Comparison of ENCODE assay signal across 13 mouse cellular contexts in the genomic region with DNA sequence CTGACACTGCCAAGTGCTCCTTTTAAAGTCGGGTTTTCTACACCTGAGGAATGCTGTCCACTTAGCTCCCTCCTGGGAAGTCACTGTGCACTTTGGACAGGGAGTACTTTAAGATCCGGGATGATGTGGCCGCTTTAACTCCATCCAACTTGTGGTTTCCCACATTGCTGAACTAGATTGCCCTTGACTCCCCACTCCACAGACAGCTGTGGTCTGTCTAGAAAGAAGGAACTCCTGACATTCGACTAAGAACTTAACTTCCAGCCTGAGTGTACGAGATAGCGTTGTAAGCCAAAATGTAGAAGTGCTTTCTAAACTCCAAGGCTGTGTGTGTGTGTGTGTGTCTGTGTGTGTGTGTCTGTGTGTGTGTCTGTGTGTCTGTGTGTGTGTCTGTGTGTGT. TPM values are rescaled to one million over a fixed set of nuclear protein-coding genes. Genes with fewer than 3 reads are reported as not detected.
DNase-seq lines count a peak whose midpoint lies in the region; ATAC-seq and TF ChIP-seq lines count a peak whose summit lies in the region.
"Had no signal": no experiment of that assay in that cellular context is flagged by ENCODE, and none has a peak within 500 bp of the region (broad histone marks: within the 10 kb centered on the region; RNA-seq: fewer than 3 reads in every experiment).

No protein-coding gene starts in this region.

- H3K27me3 ChIP-seq in testis, adult 2 months (ENCODE audit: control insufficient read depth, insufficient read depth, low read length) = no peaks in the 10 kb centered on the region
- H3K27me3 ChIP-seq in stomach, embryonic 16.5 days (ENCODE audit: control insufficient read depth, insufficient read depth, low read length) = no peaks in the 10 kb centered on the region
- H3K27me3 ChIP-seq: neural tube, embryonic 12.5 days had no signal

- peak overlapping the region; percentile 87 for H3K4me3 ChIP-seq in testis, adult 2 months (ENCODE audit: control insufficient read depth, low read depth, low read length)
- no peak overlapping the region for H3K4me3 ChIP-seq in stomach, embryonic 16.5 days (replicated peaks; ENCODE audit: low read length)
- H3K4me3 ChIP-seq: forebrain, embryonic 13.5 days; neural tube, embryonic 12.5 days had no signal

- peak; percentile 76 for ATAC-seq in stomach, embryonic 16.5 days (ENCODE audit: insufficient read depth, low FRiP score)
- ATAC-seq: forebrain, embryonic 13.5 days had no signal

- TF ChIP-seq POLR2A in testis, adult 2 months (IDR thresholded peaks at IDR 0.05; ENCODE audit: control insufficient read depth, low read depth, low read length) = no peak

- no peaks in the 10 kb centered on the region for H3K36me3 ChIP-seq in testis, adult 2 months (ENCODE audit: control insufficient read depth, insufficient read depth, low read length)
- no peaks in the 10 kb centered on the region for H3K36me3 ChIP-seq in stomach, embryonic 16.5 days (ENCODE audit: control insufficient read depth, insufficient read depth, low read length)
- H3K36me3 ChIP-seq: neural tube, embryonic 12.5 days had no signal

- WGBS in stomach, embryonic 16.5 days = 31% methylated on average over 6 of the region's 6 CpGs

- H3K4me1 ChIP-seq in testis, adult 2 months (ENCODE audit: control insufficient read depth, insufficient read depth, low read length) = no peaks in the 10 kb centered on the region
- H3K4me1 ChIP-seq in stomach, embryonic 16.5 days (ENCODE audit: control insufficient read depth, insufficient read depth, low read length) = peaks cover 9% of the 10 kb centered on the region

- peak overlapping the region; percentile 11; the same call in 1 of the 2 replicates for H3K4me2 ChIP-seq in stomach, embryonic 16.5 days (ENCODE audit: low read depth, low read length)
- H3K4me2 ChIP-seq: forebrain, embryonic 13.5 days; liver, embryonic 11.5 days; neural tube, embryonic 12.5 days had no signal

- no peak overlapping the region for H3K9ac ChIP-seq in stomach, embryonic 16.5 days (ENCODE audit: low read length)
- H3K9ac ChIP-seq: forebrain, embryonic 13.5 days; neural tube, embryonic 12.5 days had no signal

- no peak overlapping the region for H3K27ac ChIP-seq in testis, adult 2 months (ENCODE audit: control insufficient read depth, insufficient read depth, low read depth, low read length)
- H3K27ac ChIP-seq in stomach, embryonic 16.5 days (ENCODE audit: low read length) = peak overlapping the region; percentile 52
- H3K27ac ChIP-seq: forebrain, embryonic 13.5 days; neural tube, embryonic 12.5 days had no signal

- TF ChIP-seq CTCF in testis, adult 2 months (IDR thresholded peaks at IDR 0.05; ENCODE audit: control insufficient read depth, insufficient read depth, insufficient replicate concordance, low read depth, low read length) = no peak

- no peaks in the 10 kb centered on the region for H3K9me3 ChIP-seq in stomach, embryonic 16.5 days (replicated peaks; ENCODE audit: control insufficient read depth, low read length)
- H3K9me3 ChIP-seq: forebrain, embryonic 13.5 days; neural tube, embryonic 12.5 days had no signal

- no peak for DNase-seq in testis, postnatal 10 days (ENCODE audit: low spot score)
- DNase-seq in heart, postnatal 4 days = peak; percentile 16
- DNase-seq in kidney, postnatal 14 days = peak; percentile 59
- DNase-seq in ovary, postnatal 36 days (ENCODE audit: low spot score) = no peak
- no peak for DNase-seq in layer of hippocampus, adult 9-11 months
- DNase-seq in cerebellum, adult 9-11 months = no peak
- DNase-seq: adrenal gland, postnatal 14 days; cerebellum, adult 11-12 months had no signal

RNA-seq across cellular contexts. Expression of gene Gm973, which starts 34.2 kb away (rescaled TPM):
- polyA plus RNA-seq in testis, adult 2 months (2012; rRNA removed) = 72.5 and 83.9 TPM in 2 replicates
- total RNA-seq in heart, postnatal 4 days (2021) = not detected
- polyA plus RNA-seq in stomach, embryonic 16.5 days (2015; fragmentation: Nextera tagmentation; extraction: Ambion mirVana) = 0.34 and 0.35 TPM in 2 replicates

Comparison
In these comparisons a context has a peak if more than half of its experiments do, and no peak if none do; other contexts are left out.
1. DNase-seq: peak in heart, postnatal 4 days (single experiment) and kidney, postnatal 14 days (single experiment); none in testis, postnatal 10 days (single experiment), ovary, postnatal 36 days (single experiment), layer of hippocampus, adult 9-11 months (single experiment) and cerebellum, adult 9-11 months (single experiment).
2. RNA of gene Gm973, which starts 34.2 kb away (polyA plus RNA-seq): 72.5 to 83.9 TPM in testis, adult 2 months; 0.34 to 0.35 TPM in stomach, embryonic 16.5 days; every median in the first group is over 10 times any median in the second.